Mouse (Mus musculus) heart, adult 10 weeks (tissue): ENCODE measurements around the gene Sos1. TPM values are rescaled to one million over a fixed set of nuclear protein-coding genes. Genes with fewer than 3 reads are reported as not detected.

Source experiments
- polyA plus RNA-seq: library from polyadenylated mRNA; stranded (reverse); fragments of 350-450 nt; fragmentation: Illumina TruSeq; extraction: RNeasy Lipid Tissue Mini Kit (QIAGEN cat#74804); gene quantifications from one replicate; pipeline ENCODE4 v1.2.3, GENCODE M21; 2014; ENCODE audit warnings: low read depth, low replicate concordance

The Sos1 gene
- 7.5 TPM for polyA plus RNA-seq

GRCm38 (mm10) chr17:80480031-80480854, at the start of gene Sos1:
TSS of gene Sos1 (minus strand) at chr17:80480453.

GRCm38 (mm10) chr17:80372989-80373725, 107.1 kb downstream of the Sos1 start, which contains the start of gene Gm10190:
TSS of gene Gm10190 (minus strand) at chr17:80373541.

Other genes starting within 250 kb of the Sos1 start
- gene Morn2, start 190.2 kb downstream of the Sos1 start, polyA plus RNA-seq = 18.8 TPM
- 7.0 TPM for gene Dhx57, start 190.0 kb downstream of the Sos1 start, polyA plus RNA-seq
- gene Arhgef33, start 173.0 kb downstream of the Sos1 start, polyA plus RNA-seq = not detected
- not detected for gene Gm10190, start 106.9 kb downstream of the Sos1 start, polyA plus RNA-seq
- gene Cdkl4, start 97.4 kb upstream of the Sos1 start, polyA plus RNA-seq = not detected
- 27.0 TPM for gene Map4k3, start 248.0 kb upstream of the Sos1 start, polyA plus RNA-seq